Mouse (Mus musculus): ENCODE data around the gene Vps13c. TPM values are rescaled to one million over a fixed set of nuclear protein-coding genes. Genes with fewer than 3 reads are reported as not detected.

Vps13c gene
- polyA plus RNA-seq, 1 experiment: 34.2 TPM

GRCm38 (mm10) chr9:68020776-68021365 lies 180.7 kb downstream of the Vps13c start:
- Histone ChIP-seq H3K27ac (ENCODE audit: insufficient read depth, low read length) (no peak overlapping the region), H3K4me1 (ENCODE audit: control insufficient read depth, insufficient read depth, low read length) (no peaks in the 10 kb centered on the region), H3K27me3 (ENCODE audit: control insufficient read depth, insufficient read depth, low read length, poor library complexity, severe bottlenecking) (no peaks in the 10 kb centered on the region)

DNA sequence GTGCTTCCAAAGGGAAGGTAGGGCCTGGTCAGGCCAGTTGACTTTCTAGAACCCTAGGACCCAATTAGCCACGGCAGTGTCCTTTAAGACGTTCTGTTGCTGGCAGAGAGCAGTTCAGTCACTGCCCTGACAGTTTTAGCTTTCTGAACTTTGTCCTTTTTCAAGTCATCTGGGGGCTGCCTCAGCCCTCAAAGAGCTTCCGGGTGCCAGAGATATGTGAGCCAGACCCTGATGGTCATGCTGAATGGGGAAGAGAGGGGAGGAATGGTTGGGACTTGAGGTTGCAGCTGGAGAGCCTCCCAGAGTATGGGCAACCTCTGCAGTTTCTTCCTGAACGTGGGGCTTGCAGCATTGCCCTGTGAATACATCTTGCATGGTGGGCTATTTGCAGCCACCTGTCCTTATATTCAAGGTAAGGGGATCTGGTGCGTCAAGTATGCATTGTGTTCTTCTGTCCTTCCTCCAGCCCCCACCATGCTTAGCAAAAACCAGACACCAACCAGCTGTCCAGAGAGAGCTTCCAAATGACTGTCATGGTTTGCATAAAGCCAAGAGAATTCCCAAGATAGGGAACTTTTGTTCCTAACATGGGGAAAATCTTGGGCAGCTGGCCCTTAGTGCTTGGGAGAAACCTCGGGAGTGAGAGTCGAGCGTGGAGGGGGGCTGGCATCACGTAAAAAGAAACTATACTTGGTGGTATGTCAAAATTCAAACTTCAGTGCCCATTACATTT lies 182.3 kb downstream of the Vps13c start:
- H3K36me3 ChIP-seq (ENCODE audit: control insufficient read depth, insufficient read depth, low read length, poor library complexity, severe bottlenecking): no peaks in the 10 kb centered on the region
- H3K27me3 ChIP-seq (ENCODE audit: control insufficient read depth, insufficient read depth, low read length, poor library complexity, severe bottlenecking): no peaks in the 10 kb centered on the region
- no peaks in the 10 kb centered on the region for H3K4me1 ChIP-seq (ENCODE audit: control insufficient read depth, insufficient read depth, low read length)
- no peak overlapping the region for H3K4me3 ChIP-seq (ENCODE audit: low read depth, low read length)
- TF ChIP-seq EP300 (IDR thresholded peaks at IDR 0.05; ENCODE audit: insufficient read depth, low read depth, low read length): no peak
- TF ChIP-seq POLR2A (IDR thresholded peaks at IDR 0.05; ENCODE audit: insufficient read depth, low read length): no peak
- no peak for TF ChIP-seq CTCF (IDR thresholded peaks at IDR 0.05; ENCODE audit: low read depth, low read length)
- H3K9me3 ChIP-seq (replicated peaks; ENCODE audit: control insufficient read depth, insufficient read depth, low read length, poor library complexity, severe bottlenecking): no peaks in the 10 kb centered on the region
- no peak overlapping the region for H3K9ac ChIP-seq (ENCODE audit: low read depth, poor library complexity, severe bottlenecking)
- H3K27ac ChIP-seq (ENCODE audit: insufficient read depth, low read length): no peak overlapping the region

More at GRCm38 (mm10) chr9:68020776-68021365, 180.7 kb downstream of the Vps13c start:
- no peaks in the 10 kb centered on the region for H3K9me3 ChIP-seq (replicated peaks; ENCODE audit: control insufficient read depth, insufficient read depth, low read length, poor library complexity, severe bottlenecking)
- no peak for TF ChIP-seq CTCF (IDR thresholded peaks at IDR 0.05; ENCODE audit: low read depth, low read length)
- no peak for TF ChIP-seq POLR2A (IDR thresholded peaks at IDR 0.05; ENCODE audit: insufficient read depth, low read length)
- TF ChIP-seq EP300 (IDR thresholded peaks at IDR 0.05; ENCODE audit: insufficient read depth, low read depth, low read length): no peak
- H3K9ac ChIP-seq (ENCODE audit: low read depth, poor library complexity, severe bottlenecking): no peak overlapping the region
- H3K4me3 ChIP-seq (ENCODE audit: low read depth, low read length): no peak overlapping the region
- H3K36me3 ChIP-seq (ENCODE audit: control insufficient read depth, insufficient read depth, low read length, poor library complexity, severe bottlenecking): no peaks in the 10 kb centered on the region

GRCm38 (mm10) chr9:68028631-68029030 lies 188.4 kb downstream of the Vps13c start:
- H3K27ac ChIP-seq (ENCODE audit: insufficient read depth, low read length): no peak overlapping the region
- H3K9me3 ChIP-seq (replicated peaks; ENCODE audit: control insufficient read depth, insufficient read depth, low read length, poor library complexity, severe bottlenecking): no peaks in the 10 kb centered on the region
- H3K4me1 ChIP-seq (ENCODE audit: control insufficient read depth, insufficient read depth, low read length): no peaks in the 10 kb centered on the region
- no peak for TF ChIP-seq EP300 (IDR thresholded peaks at IDR 0.05; ENCODE audit: insufficient read depth, low read depth, low read length)
- TF ChIP-seq POLR2A (IDR thresholded peaks at IDR 0.05; ENCODE audit: insufficient read depth, low read length): no peak
- TF ChIP-seq CTCF (IDR thresholded peaks at IDR 0.05; ENCODE audit: low read depth, low read length): no peak
- no peaks in the 10 kb centered on the region for H3K36me3 ChIP-seq (ENCODE audit: control insufficient read depth, insufficient read depth, low read length, poor library complexity, severe bottlenecking)
- H3K9ac ChIP-seq (ENCODE audit: low read depth, poor library complexity, severe bottlenecking): no peak overlapping the region
- H3K27me3 ChIP-seq (ENCODE audit: control insufficient read depth, insufficient read depth, low read length, poor library complexity, severe bottlenecking): no peaks in the 10 kb centered on the region
- no peak overlapping the region for H3K4me3 ChIP-seq (ENCODE audit: low read depth, low read length)

GRCm38 (mm10) chr9:68033771-68034170 lies 193.6 kb downstream of the Vps13c start:
- TF ChIP-seq POLR2A (IDR thresholded peaks at IDR 0.05; ENCODE audit: insufficient read depth, low read length): no peak
- TF ChIP-seq EP300 (IDR thresholded peaks at IDR 0.05; ENCODE audit: insufficient read depth, low read depth, low read length): no peak
- no peak for TF ChIP-seq CTCF (IDR thresholded peaks at IDR 0.05; ENCODE audit: low read depth, low read length)
- H3K36me3 ChIP-seq (ENCODE audit: control insufficient read depth, insufficient read depth, low read length, poor library complexity, severe bottlenecking): no peaks in the 10 kb centered on the region
- H3K9me3 ChIP-seq (replicated peaks; ENCODE audit: control insufficient read depth, insufficient read depth, low read length, poor library complexity, severe bottlenecking): no peaks in the 10 kb centered on the region
- no peak overlapping the region for H3K9ac ChIP-seq (ENCODE audit: low read depth, poor library complexity, severe bottlenecking)
- H3K27ac ChIP-seq (ENCODE audit: insufficient read depth, low read length): no peak overlapping the region
- H3K27me3 ChIP-seq (ENCODE audit: control insufficient read depth, insufficient read depth, low read length, poor library complexity, severe bottlenecking): no peaks in the 10 kb centered on the region
- no peaks in the 10 kb centered on the region for H3K4me1 ChIP-seq (ENCODE audit: control insufficient read depth, insufficient read depth, low read length)
- no peak overlapping the region for H3K4me3 ChIP-seq (ENCODE audit: low read depth, low read length)

Other genes starting within 250 kb of the Vps13c start
- 0.50 TPM in 1 of 2 replicates, not detected in the other for gene C2cd4b, start 81.0 kb upstream of the Vps13c start, polyA plus RNA-seq (2011; ENCODE audit: insufficient read depth, insufficient read length, low read depth, missing spikeins)
- not detected in 2 replicates for gene C2cd4a, start 8.1 kb upstream of the Vps13c start, polyA plus RNA-seq (2011; ENCODE audit: insufficient read depth, insufficient read length, low read depth, missing spikeins)